Mouse (Mus musculus): ENCODE results near the gene Coq5. TPM values are rescaled to one million over a fixed set of nuclear protein-coding genes. Genes with fewer than 3 reads are reported as not detected.

Gene Coq5
- total RNA-seq, 2 experiments from 2014 or later, result 39.9 to 41.9 TPM

DNA sequence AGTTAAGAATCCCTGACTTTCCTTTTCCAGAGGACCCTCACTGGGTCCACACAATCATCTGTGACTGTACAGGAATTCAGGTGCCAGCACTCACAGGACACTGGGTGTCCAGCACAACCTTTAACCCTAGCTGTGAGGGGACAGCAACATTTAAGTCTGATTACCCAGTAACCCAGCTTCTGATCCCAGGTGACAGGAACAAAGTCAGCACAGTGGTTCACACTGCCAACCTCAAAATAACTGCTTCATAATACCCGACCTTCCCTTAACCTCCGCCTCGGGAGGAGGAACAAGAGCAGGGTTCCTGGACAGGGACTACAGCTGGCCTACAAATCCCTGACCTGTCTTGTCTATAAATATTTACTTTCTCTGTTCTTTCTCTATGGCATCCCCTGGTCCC, 11.2 kb upstream of the Coq5 start:
- TF ChIP-seq CTCF (IDR thresholded peaks at IDR 0.05), result no peak
- intact Hi-C loops (cut with DNase I), result loop anchor here (2.0 kb wide), 1 partner anchor 61 kb away; no protein-coding TSS in a partner anchor
- Histone ChIP-seq H3K27ac (no peak overlapping the region), H3K4me3 (no peak overlapping the region)
- no peak for DNase-seq (ENCODE audit: extremely low spot score in 1 of 2, low spot score in 2 of 2)

DNA sequence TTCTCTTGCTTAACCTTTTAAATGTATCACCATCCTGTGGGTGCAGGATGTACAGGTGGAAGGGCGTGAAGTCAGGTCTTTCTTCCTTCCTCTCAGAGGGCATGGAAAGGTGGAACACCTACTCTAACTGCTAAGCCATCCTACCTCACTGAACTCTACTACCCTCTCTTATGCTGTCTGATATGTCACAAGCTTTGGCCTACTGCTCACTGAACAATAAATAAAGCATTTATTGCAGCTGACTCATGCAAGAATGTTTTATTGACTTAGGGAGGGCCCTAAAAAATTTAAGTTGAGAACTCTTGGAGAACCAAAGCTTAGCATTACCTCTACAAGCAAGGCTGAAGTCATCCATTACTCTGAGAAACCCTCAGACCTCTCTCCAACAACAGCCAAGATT, 9.5 kb upstream of the Coq5 start:
- TF ChIP-seq CTCF (IDR thresholded peaks at IDR 0.05), result no peak
- Histone ChIP-seq H3K27ac (no peak overlapping the region), H3K4me3 (peak overlapping the region; percentile 7; the same call in 1 of the 2 replicates)
- intact Hi-C loops (cut with DNase I), result loop anchor here (2.0 kb wide), 1 partner anchor 63 kb away; no protein-coding TSS in a partner anchor
- DNase-seq (ENCODE audit: extremely low spot score in 1 of 2, low spot score in 2 of 2), result no peak

DNA sequence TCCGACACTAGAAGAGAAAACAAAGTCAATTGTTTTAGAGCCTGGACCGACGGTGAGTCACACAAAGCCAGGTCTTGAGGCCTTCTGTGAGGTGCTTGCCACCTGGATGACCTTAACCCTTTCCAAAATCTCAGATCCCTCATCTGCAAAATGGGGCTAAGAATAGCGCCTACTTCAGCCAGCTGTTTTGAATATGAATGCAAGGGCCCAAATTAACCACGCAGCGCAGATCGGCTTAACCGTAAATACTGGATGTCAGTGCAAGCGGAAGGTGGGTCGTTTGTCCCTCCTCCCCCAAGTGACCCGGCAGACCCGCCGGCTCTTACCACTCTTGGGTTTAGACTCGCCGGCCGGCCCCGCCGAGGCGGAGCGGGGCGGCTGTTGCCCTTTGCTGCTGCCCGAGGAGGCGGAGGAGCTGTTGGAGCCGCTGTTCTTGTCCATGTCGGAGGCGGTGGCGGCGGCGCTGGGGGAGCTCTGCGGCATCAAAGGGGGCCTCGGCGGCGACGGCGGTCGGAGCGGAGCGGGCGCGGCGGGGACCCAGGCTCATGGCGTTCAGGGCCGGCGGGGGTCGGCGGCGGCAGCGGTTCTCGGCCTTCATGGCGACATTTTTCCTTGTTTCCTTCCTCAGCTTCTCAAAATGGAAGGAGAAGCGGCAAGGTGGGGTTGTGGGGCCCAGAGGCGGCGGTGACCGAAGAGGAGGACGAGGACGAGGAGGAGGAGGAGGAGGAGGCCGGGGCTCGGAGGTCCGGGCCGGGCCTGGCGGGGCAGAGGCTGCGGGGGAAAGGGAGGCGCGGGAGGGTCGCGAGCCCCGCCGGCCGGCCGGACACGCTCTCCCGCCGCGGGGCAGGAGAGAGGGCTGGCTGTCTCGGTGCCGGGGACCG, 7.3 kb upstream of the Coq5 start:
- DNase-seq (ENCODE audit: extremely low spot score in 1 of 2, low spot score in 2 of 2), result peak; percentile 36 to 37
- TF ChIP-seq CTCF (IDR thresholded peaks at IDR 0.05), result no peak
- intact Hi-C loops (cut with DNase I), result no loop called here
- peak overlapping the region; percentile 92 for H3K27ac ChIP-seq
- peak overlapping the region; percentile 98 for H3K4me3 ChIP-seq

DNA sequence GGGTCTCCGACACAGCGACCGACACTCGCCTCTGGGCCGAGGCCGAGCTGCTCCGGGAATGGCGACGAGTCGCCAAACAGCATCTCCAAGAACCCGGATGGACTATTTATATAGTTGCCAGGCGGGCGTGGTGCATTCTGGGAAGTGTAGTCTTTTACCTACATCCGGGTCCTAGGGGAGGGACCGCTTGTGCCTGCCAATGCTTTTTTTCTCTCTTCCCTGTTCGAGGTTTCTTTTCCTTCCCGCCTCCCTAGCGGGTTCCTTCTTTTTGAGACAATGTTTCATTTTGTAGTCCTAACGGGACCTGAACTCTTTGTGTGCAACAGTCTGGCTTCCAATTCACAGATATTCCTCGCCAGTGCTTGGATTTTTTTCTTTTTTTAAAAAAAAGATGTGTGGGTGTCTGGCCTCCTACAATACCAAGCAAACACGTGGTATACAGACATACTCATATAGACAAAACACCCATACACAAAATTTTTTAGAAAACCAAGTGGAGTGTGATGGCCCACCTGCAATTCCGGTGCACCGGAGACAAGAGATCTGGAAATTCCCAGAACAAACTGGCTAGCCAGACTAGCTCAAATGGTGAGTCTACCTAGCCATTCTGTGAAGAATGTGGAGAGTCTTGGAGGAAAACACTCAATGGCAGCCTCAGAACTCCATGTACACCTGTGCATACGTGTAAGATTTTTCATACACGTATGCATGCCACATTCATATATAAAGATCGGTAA, 6.5 kb upstream of the Coq5 start, which contains the start of gene Rnf10:
Gene Rnf10 (minus strand): TSS at position 87 of the 737 bp plus-strand sequence.
- intact Hi-C loops (cut with DNase I), result no loop called here
- peak within 1 kb of the TSS; percentile 92 for H3K27ac ChIP-seq
- DNase-seq (ENCODE audit: extremely low spot score in 1 of 2, low spot score in 2 of 2), result peak; percentile 97 to 99
- H3K4me3 ChIP-seq, result peak within 1 kb of the TSS; percentile 98
- TF ChIP-seq CTCF (IDR thresholded peaks at IDR 0.05), result no peak

DNA sequence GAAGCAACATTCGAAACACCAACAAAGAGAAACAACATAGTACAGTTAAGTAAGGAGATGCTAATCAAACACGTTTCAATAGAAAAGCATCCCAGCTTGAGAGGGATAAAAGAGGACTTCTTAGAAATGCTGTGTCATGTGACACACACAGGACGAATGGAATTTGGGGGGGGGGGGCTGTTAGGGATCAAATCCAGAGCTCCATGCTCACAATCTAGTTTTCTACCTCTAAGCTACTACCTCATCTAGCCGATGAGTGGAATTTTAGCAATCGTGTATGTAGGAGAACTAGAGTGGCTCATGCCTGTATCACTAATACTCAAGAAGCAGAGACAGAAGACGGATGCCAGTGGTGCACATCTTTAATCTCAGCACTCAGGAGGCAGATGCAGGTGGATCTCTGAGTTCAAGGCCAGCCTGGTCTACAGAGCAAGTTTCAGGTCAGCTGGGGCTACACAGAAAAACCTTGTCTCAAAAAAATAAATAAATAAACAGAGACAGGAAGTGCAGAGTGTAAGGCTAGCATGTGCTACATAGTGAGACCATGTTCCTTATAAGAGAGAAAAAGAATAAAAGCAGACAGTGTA, 5.8 kb upstream of the Coq5 start:
- no peak for TF ChIP-seq CTCF (IDR thresholded peaks at IDR 0.05)
- no peak overlapping the region for H3K4me3 ChIP-seq
- DNase-seq (ENCODE audit: extremely low spot score in 1 of 2, low spot score in 2 of 2), result no peak
- intact Hi-C loops (cut with DNase I), result no loop called here
- no peak overlapping the region for H3K27ac ChIP-seq

DNA sequence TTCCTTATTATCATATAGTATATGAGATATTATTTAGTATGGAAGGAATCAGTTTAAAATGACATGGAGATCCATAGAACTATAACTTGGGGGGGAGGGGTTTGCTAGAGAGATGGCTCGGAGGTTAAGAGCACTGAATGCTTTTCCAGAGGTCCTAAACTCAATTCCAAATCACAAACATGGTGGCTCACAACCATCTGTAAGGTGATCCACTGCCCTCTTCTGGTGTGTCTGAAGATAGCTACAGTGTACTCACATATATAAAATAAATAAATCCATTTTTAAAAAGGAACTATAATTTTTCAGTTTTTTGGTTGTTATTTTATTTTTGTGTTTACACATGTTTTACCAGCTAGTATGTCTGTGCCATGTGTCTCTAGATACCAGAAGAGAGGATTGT, 5.1 kb upstream of the Coq5 start:
- H3K27ac ChIP-seq, result no peak overlapping the region
- DNase-seq (ENCODE audit: extremely low spot score in 1 of 2, low spot score in 2 of 2), result no peak
- peak; percentile 36 for TF ChIP-seq CTCF (IDR thresholded peaks at IDR 0.05)
- intact Hi-C loops (cut with DNase I), result no loop called here
- no peak overlapping the region for H3K4me3 ChIP-seq

DNA sequence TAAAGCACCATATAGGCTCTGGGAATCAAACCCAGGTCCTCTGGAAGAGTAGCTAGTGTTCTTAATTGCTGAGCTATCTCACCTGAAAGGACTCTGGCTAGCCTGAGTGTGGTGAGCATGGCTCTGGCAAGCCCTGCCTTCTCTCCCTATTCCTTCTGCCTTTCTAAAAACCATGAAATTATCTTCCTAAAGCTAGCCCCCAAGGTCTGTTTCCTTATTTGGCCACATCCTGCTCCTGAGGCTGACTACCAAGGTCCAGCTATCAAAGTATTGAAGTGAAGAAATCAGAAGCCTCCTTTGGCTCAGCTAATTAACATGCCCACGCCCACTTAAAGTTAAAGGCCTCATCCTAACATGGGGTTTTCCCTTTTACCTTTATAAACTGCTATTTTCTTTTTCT, 4.7 kb upstream of the Coq5 start:
- no peak for TF ChIP-seq CTCF (IDR thresholded peaks at IDR 0.05)
- H3K4me3 ChIP-seq, result no peak overlapping the region
- no peak overlapping the region for H3K27ac ChIP-seq
- DNase-seq (ENCODE audit: extremely low spot score in 1 of 2, low spot score in 2 of 2), result no peak
- intact Hi-C loops (cut with DNase I), result no loop called here

DNA sequence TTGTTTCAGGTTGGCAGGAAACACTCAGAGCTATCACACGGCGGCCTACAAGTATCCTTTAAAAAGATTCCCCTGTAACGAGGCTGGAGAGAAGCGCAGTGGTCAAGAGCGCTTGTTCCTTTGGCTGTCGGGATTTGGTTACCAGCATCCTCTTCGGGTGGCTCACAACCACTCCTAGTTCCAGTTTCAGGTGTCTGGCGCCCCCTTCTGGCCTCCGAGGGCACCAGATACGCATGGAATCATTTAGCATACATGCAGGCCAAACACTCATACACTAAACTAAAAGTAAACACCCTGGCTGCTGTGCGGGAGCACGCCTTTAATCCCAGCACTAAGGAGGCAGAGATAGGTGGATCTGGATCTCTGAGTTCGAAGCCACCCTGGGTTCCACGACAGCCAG, 3.5 kb upstream of the Coq5 start:
- DNase-seq (ENCODE audit: extremely low spot score in 1 of 2, low spot score in 2 of 2), result no peak
- H3K27ac ChIP-seq, result no peak overlapping the region
- TF ChIP-seq CTCF (IDR thresholded peaks at IDR 0.05), result peak; percentile 33
- no peak overlapping the region for H3K4me3 ChIP-seq
- intact Hi-C loops (cut with DNase I), result no loop called here

DNA sequence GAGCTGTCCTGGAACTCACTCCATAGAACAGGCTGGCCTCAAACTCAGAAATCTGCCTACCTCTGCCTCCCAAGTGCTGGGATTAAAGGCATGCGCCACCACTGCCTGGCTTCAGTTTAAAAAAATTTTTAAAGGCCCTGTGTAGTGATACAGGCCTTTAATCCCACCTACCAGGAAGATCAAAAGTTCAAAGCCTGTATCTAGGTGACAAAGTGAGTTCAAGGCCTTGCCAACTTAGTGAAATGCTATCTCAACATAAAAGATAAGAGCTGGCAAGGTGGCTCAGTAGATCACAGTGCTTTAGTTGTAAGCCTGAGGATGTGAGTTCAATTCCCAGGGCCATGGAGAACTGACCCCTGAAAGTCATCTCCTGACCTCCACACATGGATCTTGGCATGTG, 1.4 kb upstream of the Coq5 start:
- H3K4me3 ChIP-seq, result no peak overlapping the region
- no peak for DNase-seq (ENCODE audit: extremely low spot score in 1 of 2, low spot score in 2 of 2)
- no peak overlapping the region for H3K27ac ChIP-seq
- intact Hi-C loops (cut with DNase I), result loop anchor here (2.0 kb wide), 1 partner anchor 49 kb away; the partner anchor contains the start of gene Srsf9
- no peak for TF ChIP-seq CTCF (IDR thresholded peaks at IDR 0.05)

DNA sequence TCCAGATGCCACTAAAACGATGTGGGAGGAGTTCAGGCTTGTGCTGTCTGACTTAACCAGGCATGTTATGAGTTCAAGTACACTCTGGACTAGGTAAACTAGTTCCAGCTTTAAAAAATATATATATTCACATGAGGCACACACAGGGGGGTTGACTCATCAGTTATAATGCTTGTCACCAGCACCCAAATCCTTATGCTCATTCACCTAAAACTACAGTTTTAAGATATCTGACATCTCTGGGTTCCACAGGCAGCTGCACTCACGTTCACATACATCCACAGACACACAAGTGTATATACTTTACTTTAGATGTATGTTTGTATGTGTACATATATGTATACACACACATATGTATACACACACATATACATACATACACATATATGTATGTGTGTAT, 681 bp upstream of the Coq5 start:
- Histone ChIP-seq H3K4me3 (no peak overlapping the region), H3K27ac (no peak overlapping the region)
- TF ChIP-seq CTCF (IDR thresholded peaks at IDR 0.05), result no peak
- no peak for DNase-seq (ENCODE audit: extremely low spot score in 1 of 2, low spot score in 2 of 2)
- intact Hi-C loops (cut with DNase I), result loop anchor here (2.0 kb wide), 1 partner anchor 48 kb away; the partner anchor contains the start of gene Srsf9

DNA sequence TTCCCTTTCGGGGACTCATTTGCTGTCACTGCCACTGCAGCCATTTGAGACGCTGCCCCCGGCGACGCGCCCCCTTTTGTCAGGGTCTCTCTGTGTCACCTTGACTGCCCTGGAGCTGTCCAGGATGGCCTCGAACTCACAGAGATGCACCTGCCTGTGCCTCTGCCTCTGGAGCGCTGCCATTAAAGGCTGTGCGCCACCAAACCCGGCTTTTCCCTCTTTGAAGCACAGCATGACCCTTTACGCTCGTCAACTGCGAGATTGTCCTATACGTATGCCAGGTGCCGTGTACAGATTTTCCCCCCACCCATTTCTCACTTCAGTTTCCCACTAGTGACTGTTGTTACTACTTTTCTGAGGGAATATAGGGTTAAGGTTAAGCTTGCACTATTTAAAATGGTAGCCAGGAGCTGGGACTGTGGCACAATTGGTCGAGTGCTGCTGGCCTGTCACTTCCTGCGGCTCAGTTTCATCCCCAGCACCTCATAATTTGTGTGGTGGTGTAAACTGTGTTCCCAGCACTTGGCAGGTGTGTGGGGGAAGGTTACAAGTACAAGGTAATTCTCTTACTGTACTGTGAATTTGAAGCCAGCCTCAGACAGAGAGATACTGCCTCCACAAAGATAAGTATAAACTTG, 703 bp downstream of the Coq5 start:
- intact Hi-C loops (cut with DNase I), result no loop called here

More for the DNA sequence above, 703 bp downstream of the Coq5 start:
- no peak for DNase-seq (ENCODE audit: extremely low spot score in 1 of 2, low spot score in 2 of 2)
- Histone ChIP-seq H3K27ac (peak overlapping the region; percentile 79), H3K4me3 (peak overlapping the region; percentile 84)
- no peak for TF ChIP-seq CTCF (IDR thresholded peaks at IDR 0.05)
